Mouse (Mus musculus): ENCODE results near the gene Smurf1. TPM values are rescaled to one million over a fixed set of nuclear protein-coding genes. Genes with fewer than 3 reads are reported as not detected.
A peak's percentile ranks its signal among the peaks of the same experiment; 100 is the strongest.

Gene Smurf1
- total and polyA plus RNA-seq, 2 experiments from 2014 or later = 9.1 to 29.9 TPM

DNA sequence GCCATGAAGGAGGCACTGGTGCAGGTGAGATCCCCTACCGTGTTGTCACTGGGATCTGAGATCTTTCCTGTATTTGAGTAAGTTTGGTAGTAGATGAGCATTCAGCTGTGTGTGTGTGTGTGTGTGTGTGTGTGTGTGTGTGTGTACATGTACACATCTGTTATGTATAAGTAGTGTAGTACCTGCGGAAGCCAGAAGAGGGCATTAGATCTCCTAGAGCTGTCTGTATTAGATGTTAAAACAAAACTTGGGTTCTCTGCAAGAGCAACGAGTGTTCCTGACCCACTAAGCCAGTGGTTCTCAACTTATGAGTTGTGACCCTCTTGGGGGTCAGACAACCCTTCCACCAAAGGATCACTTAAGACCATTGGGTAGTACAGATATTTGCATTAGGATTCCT is 129.5 kb downstream of the Smurf1 start:
- DNase-seq (ENCODE audit: low spot score) = no peak
- peak; percentile 14 for TF ChIP-seq CTCF (IDR thresholded peaks at IDR 0.05; ENCODE audit: low read depth)
- no peak for TF ChIP-seq EP300 (IDR thresholded peaks at IDR 0.05; ENCODE audit: low read depth)
- Histone ChIP-seq H3K4me3 (ENCODE audit: low read depth, low read length) (no peak overlapping the region), H3K4me1 (ENCODE audit: control insufficient read depth, insufficient read depth) (no peaks in the 10 kb centered on the region), H3K9ac (replicated peaks; ENCODE audit: low read depth, low read length) (no peak overlapping the region), H3K27ac (ENCODE audit: low read depth) (no peak overlapping the region), H3K9me3 (replicated peaks; ENCODE audit: control insufficient read depth, low read length) (no peaks in the 10 kb centered on the region), H3K27me3 (ENCODE audit: control insufficient read depth, insufficient read depth, low read length) (no peaks in the 10 kb centered on the region), H3K36me3 (replicated peaks; ENCODE audit: control insufficient read depth, insufficient read depth, low read length) (peaks cover 100% of the 10 kb centered on the region), H3K4me2 (ENCODE audit: low read depth, low read length) (no peak overlapping the region)
- WGBS = 92% methylated on average over 3 of the region's 3 CpGs
- no peak for ATAC-seq (ENCODE audit: insufficient read depth, low read depth)

DNA sequence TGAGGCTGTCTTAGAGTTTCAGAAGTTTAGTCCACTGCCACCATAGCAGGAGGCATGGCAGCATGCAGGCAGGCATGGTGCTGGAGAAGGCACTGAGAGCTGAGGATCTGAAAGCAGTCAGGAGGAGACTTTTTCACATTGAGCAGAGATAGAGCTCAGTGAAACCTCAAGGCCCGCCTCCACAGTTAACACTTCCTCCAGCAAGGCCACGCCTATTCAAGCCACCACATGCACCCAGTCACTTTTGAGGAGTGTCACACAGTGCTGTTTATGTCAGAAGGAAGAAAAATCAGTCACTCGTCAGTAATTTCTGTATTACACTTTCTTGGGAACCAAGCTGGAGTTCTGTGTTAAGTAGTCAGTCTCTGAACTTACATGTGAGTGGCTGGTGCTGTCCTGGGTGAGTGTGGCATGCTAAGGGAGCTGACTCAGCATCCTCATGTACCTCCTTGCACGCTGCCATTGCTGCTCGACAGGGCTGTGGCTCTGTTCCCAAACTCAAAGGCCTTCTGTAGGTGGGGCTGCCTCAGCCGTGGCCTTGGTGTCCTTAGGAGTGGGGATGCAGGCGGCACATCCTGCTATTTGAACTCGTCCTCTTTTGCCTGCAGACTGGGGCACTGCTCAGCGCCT is 133.7 kb downstream of the Smurf1 start:
- Histone ChIP-seq H3K36me3 (replicated peaks; ENCODE audit: control insufficient read depth, insufficient read depth, low read length) (peaks cover 100% of the 10 kb centered on the region), H3K4me1 (ENCODE audit: control insufficient read depth, insufficient read depth) (no peaks in the 10 kb centered on the region), H3K27me3 (ENCODE audit: control insufficient read depth, insufficient read depth, low read length) (no peaks in the 10 kb centered on the region), H3K27ac (ENCODE audit: low read depth) (no peak overlapping the region), H3K9ac (replicated peaks; ENCODE audit: low read depth, low read length) (no peak overlapping the region), H3K9me3 (replicated peaks; ENCODE audit: control insufficient read depth, low read length) (no peaks in the 10 kb centered on the region), H3K4me3 (ENCODE audit: low read depth, low read length) (no peak overlapping the region), H3K4me2 (ENCODE audit: low read depth, low read length) (no peak overlapping the region)
- 82% methylated on average over 9 of the region's 9 CpGs for WGBS
- ATAC-seq (ENCODE audit: insufficient read depth, low read depth) = no peak
- TF ChIP-seq EP300 (IDR thresholded peaks at IDR 0.05; ENCODE audit: low read depth) (no peak), CTCF (IDR thresholded peaks at IDR 0.05; ENCODE audit: low read depth) (no peak)
- no peak for DNase-seq (ENCODE audit: low spot score)

DNA sequence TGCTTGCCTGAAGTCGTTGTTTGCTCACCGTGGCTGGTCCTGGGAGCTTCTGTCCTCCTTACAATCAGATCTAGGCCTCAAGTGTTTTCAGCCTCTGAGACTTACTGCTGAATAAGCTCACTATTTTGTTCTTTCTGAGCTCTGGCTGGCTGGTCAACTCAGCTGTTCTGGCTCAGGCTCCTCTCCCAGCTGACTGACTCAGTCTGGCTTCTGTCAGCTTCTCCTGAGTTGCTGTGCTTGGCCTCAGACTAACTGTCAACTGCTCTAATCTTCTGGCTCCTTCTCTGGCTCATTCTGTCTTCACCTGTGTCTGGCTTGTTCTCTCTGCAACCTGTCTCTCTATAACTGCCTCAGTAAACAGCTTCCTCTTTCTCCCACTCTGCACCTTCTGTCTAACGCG is 136.0 kb downstream of the Smurf1 start:
- no peaks in the 10 kb centered on the region for H3K9me3 ChIP-seq (replicated peaks; ENCODE audit: control insufficient read depth, low read length)
- peak; percentile 18; the same call in 1 of the 2 replicates for ATAC-seq (ENCODE audit: insufficient read depth, low read depth)
- DNase-seq (ENCODE audit: low spot score) = no peak
- H3K9ac ChIP-seq (replicated peaks; ENCODE audit: low read depth, low read length) = no peak overlapping the region
- H3K27ac ChIP-seq (ENCODE audit: low read depth) = no peak overlapping the region
- H3K4me2 ChIP-seq (ENCODE audit: low read depth, low read length) = no peak overlapping the region
- WGBS = 76% methylated on average over 4 of the region's 4 CpGs
- H3K4me3 ChIP-seq (ENCODE audit: low read depth, low read length) = no peak overlapping the region
- no peak for TF ChIP-seq CTCF (IDR thresholded peaks at IDR 0.05; ENCODE audit: low read depth)
- no peaks in the 10 kb centered on the region for H3K27me3 ChIP-seq (ENCODE audit: control insufficient read depth, insufficient read depth, low read length)
- H3K36me3 ChIP-seq (replicated peaks; ENCODE audit: control insufficient read depth, insufficient read depth, low read length) = peaks cover 100% of the 10 kb centered on the region
- H3K4me1 ChIP-seq (ENCODE audit: control insufficient read depth, insufficient read depth) = no peaks in the 10 kb centered on the region

DNA sequence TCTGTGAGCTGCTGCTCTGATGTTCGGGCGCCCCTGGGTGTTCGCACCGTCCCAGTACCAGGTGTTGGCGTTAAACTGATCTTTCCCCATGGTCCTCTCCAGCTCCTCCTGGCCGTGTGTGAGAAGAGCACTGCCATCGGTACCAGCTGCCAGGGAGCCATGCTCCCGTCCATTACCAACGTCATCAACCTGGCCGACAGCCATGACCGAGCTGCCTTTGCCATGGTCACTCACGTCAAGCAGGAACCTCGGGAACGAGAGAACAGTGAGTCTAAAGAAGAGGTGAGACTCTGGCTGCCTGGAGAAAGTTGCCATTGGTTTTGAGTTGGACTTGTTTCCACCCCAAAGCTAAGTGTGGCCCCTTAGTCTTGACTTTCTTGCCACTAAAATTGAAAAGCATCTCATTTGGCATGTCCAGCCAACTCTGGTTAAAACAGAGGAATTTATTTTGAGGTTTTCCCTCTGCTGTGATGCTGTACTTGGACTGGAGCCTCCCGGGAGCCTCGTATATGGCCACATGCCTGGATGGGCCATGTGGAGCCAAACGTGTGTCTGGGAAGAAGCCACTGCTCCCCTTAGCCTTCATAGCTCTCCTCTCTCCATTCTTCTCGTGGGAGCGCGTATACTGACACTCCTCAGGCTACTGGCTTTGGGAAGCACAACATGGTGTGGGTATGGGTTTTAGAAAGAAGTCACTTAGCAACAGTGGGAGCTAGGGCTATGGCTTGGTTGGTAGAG is 137.1 kb downstream of the Smurf1 start:
- no peak for ATAC-seq (ENCODE audit: insufficient read depth, low read depth)
- Histone ChIP-seq H3K4me2 (ENCODE audit: low read depth, low read length) (no peak overlapping the region), H3K27ac (ENCODE audit: low read depth) (no peak overlapping the region), H3K4me1 (ENCODE audit: control insufficient read depth, insufficient read depth) (no peaks in the 10 kb centered on the region), H3K36me3 (replicated peaks; ENCODE audit: control insufficient read depth, insufficient read depth, low read length) (peaks cover 100% of the 10 kb centered on the region), H3K4me3 (ENCODE audit: low read depth, low read length) (no peak overlapping the region), H3K9ac (replicated peaks; ENCODE audit: low read depth, low read length) (no peak overlapping the region), H3K9me3 (replicated peaks; ENCODE audit: control insufficient read depth, low read length) (no peaks in the 10 kb centered on the region), H3K27me3 (ENCODE audit: control insufficient read depth, insufficient read depth, low read length) (no peaks in the 10 kb centered on the region)
- WGBS = 87% methylated on average over 20 of the region's 20 CpGs
- DNase-seq (ENCODE audit: low spot score) = no peak
- no peak for TF ChIP-seq EP300 (IDR thresholded peaks at IDR 0.05; ENCODE audit: low read depth)
- no peak for TF ChIP-seq CTCF (IDR thresholded peaks at IDR 0.05; ENCODE audit: low read depth)

Small RNA genes lying within 50 kb of the gene (microRNA-seq; reads per million reads assigned to microRNA genes)
- not detected for gene Mir7039

Other genes with a start within 250 kb of the Smurf1 start
- 0.53 and 2.2 TPM in 2 replicates for gene Tmem130, start 204.0 kb downstream of the Smurf1 start, total RNA-seq (2014; rRNA removed; ENCODE audit: low replicate concordance)
- 0.36 and 0.44 TPM in 2 replicates for gene Tmem130, start 204.0 kb downstream of the Smurf1 start, polyA plus RNA-seq (2015; fragmentation: Nextera tagmentation; extraction: Ambion mirVana)
- gene Trrap, start 198.1 kb downstream of the Smurf1 start, total RNA-seq (2014; rRNA removed; ENCODE audit: low replicate concordance) = 73.2 and 85.0 TPM in 2 replicates
- 23.2 and 24.6 TPM in 2 replicates for gene Trrap, start 198.1 kb downstream of the Smurf1 start, polyA plus RNA-seq (2015; fragmentation: Nextera tagmentation; extraction: Ambion mirVana)
- gene Gm4871, start 66.9 kb upstream of the Smurf1 start, total RNA-seq (2014; rRNA removed; ENCODE audit: low replicate concordance) = not detected in 2 replicates
- not detected in 2 replicates for gene Gm4871, start 66.9 kb upstream of the Smurf1 start, polyA plus RNA-seq (2015; fragmentation: Nextera tagmentation; extraction: Ambion mirVana)
- gene 1700018F24Rik, start 77.1 kb upstream of the Smurf1 start, total RNA-seq (2014; rRNA removed; ENCODE audit: low replicate concordance) = not detected in 2 replicates
- gene 1700018F24Rik, start 77.1 kb upstream of the Smurf1 start, polyA plus RNA-seq (2015; fragmentation: Nextera tagmentation; extraction: Ambion mirVana) = not detected in 2 replicates
- gene Arpc1a, start 118.0 kb upstream of the Smurf1 start, total RNA-seq (2014; rRNA removed; ENCODE audit: low replicate concordance) = 64.7 and 73.5 TPM in 2 replicates
- gene Arpc1a, start 118.0 kb upstream of the Smurf1 start, polyA plus RNA-seq (2015; fragmentation: Nextera tagmentation; extraction: Ambion mirVana) = 82.0 and 83.5 TPM in 2 replicates
- gene Kpna7, start 118.2 kb upstream of the Smurf1 start, total RNA-seq (2014; rRNA removed; ENCODE audit: low replicate concordance) = not detected in 2 replicates
- not detected in 2 replicates for gene Kpna7, start 118.2 kb upstream of the Smurf1 start, polyA plus RNA-seq (2015; fragmentation: Nextera tagmentation; extraction: Ambion mirVana)
- 105 and 267 TPM in 2 replicates for gene Arpc1b, start 148.4 kb upstream of the Smurf1 start, total RNA-seq (2014; rRNA removed; ENCODE audit: low replicate concordance)
- 179 and 181 TPM in 2 replicates for gene Arpc1b, start 148.4 kb upstream of the Smurf1 start, polyA plus RNA-seq (2015; fragmentation: Nextera tagmentation; extraction: Ambion mirVana)
- gene Pdap1, start 174.4 kb upstream of the Smurf1 start, total RNA-seq (2014; rRNA removed; ENCODE audit: low replicate concordance) = 8.6 and 15.9 TPM in 2 replicates
- gene Pdap1, start 174.4 kb upstream of the Smurf1 start, polyA plus RNA-seq (2015; fragmentation: Nextera tagmentation; extraction: Ambion mirVana) = 58.0 and 58.1 TPM in 2 replicates
- 61.2 and 91.1 TPM in 2 replicates for gene Bud31, start 174.5 kb upstream of the Smurf1 start, total RNA-seq (2014; rRNA removed; ENCODE audit: low replicate concordance)
- gene Bud31, start 174.5 kb upstream of the Smurf1 start, polyA plus RNA-seq (2015; fragmentation: Nextera tagmentation; extraction: Ambion mirVana) = 119 and 121 TPM in 2 replicates
- gene Ptcd1, start 201.3 kb upstream of the Smurf1 start, total RNA-seq (2014; rRNA removed; ENCODE audit: low replicate concordance) = 13.5 and 28.1 TPM in 2 replicates
- 15.5 and 15.7 TPM in 2 replicates for gene Ptcd1, start 201.3 kb upstream of the Smurf1 start, polyA plus RNA-seq (2015; fragmentation: Nextera tagmentation; extraction: Ambion mirVana)
- gene Cpsf4, start 201.4 kb upstream of the Smurf1 start, total RNA-seq (2014; rRNA removed; ENCODE audit: low replicate concordance) = 20.0 and 21.5 TPM in 2 replicates
- gene Cpsf4, start 201.4 kb upstream of the Smurf1 start, polyA plus RNA-seq (2015; fragmentation: Nextera tagmentation; extraction: Ambion mirVana) = 14.5 and 14.9 TPM in 2 replicates
- 517 and 525 TPM in 2 replicates for gene Atp5j2, start 226.2 kb upstream of the Smurf1 start, total RNA-seq (2014; rRNA removed; ENCODE audit: low replicate concordance)
- 1,976 and 2,009 TPM in 2 replicates for gene Atp5j2, start 226.2 kb upstream of the Smurf1 start, polyA plus RNA-seq (2015; fragmentation: Nextera tagmentation; extraction: Ambion mirVana)
- gene Zkscan14, start 236.0 kb upstream of the Smurf1 start, total RNA-seq (2014; rRNA removed; ENCODE audit: low replicate concordance) = 9.8 and 13.8 TPM in 2 replicates
- gene Zkscan14, start 236.0 kb upstream of the Smurf1 start, polyA plus RNA-seq (2015; fragmentation: Nextera tagmentation; extraction: Ambion mirVana) = 6.3 and 7.9 TPM in 2 replicates
- 17.0 and 19.2 TPM in 2 replicates for gene Zkscan5, start 238.7 kb upstream of the Smurf1 start, total RNA-seq (2014; rRNA removed; ENCODE audit: low replicate concordance)
- gene Zkscan5, start 238.7 kb upstream of the Smurf1 start, polyA plus RNA-seq (2015; fragmentation: Nextera tagmentation; extraction: Ambion mirVana) = 7.8 and 8.6 TPM in 2 replicates